Mouse (Mus musculus) CD4-positive, CD25-positive, alpha-beta regulatory T cell, adult 9 weeks (primary cell): ENCODE data around the gene Zfp960. TPM values are rescaled to one million over a fixed set of nuclear protein-coding genes. Genes with fewer than 3 reads are reported as not detected.

Experiments used
- polyA plus RNA-seq: library from polyadenylated mRNA; unstranded; fragments of 100-300 nt; shearing (Covaris generic); gene quantifications from one replicate; pipeline ENCODE4 v1.2.1, GENCODE M21; 2017

The Zfp960 gene
- polyA plus RNA-seq, result 0.47 TPM

GRCm38 (mm10) chr17:17063628-17064494, at the start of gene Zfp960:
Gene Zfp960, plus strand, starts transcription at chr17:17064113.

GRCm38 (mm10) chr17:17120830-17121502, 57.1 kb downstream of the Zfp960 start, which contains the start of gene Zfp97:
Gene Zfp97, plus strand, starts transcription at chr17:17121415.

Other genes with a start within 250 kb of the Zfp960 start
- gene Zfp97, start 57.3 kb downstream of the Zfp960 start, polyA plus RNA-seq, result 14.9 TPM